In the genomic region with DNA sequence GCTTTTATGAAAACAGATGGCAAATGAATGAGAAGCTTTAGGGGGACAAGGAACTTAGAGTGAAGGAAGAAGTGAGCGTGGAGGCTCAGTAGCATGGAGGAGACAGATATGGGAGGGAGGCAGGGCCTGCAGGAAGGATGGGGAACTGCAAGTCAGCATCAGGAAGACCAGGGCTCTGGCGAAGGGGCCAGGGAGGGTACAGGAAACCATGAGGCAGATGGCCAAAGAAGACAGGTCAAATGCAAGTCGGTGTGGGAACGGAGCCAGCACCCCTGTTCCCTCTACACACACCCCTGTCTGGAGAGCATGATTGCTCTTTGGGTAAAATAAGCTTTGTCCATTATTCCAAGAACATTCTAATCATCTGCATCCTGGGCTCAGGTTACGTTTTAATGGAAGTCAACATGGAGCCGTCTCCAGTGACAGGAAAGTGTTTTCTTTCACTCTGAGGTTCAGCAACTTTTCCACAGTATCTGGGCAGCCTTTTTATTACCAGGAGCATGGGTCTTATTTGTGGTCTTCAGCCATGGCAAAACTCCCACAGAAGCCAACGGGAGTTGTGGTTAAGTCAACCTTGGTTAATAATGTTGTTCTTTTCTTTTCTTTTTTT, we compare ENCODE assay signal across 11 mouse cellular contexts.
DNase-seq lines count a peak whose midpoint lies in the region; ATAC-seq and TF ChIP-seq lines count a peak whose summit lies in the region.
"Had no signal": no experiment of that assay in that cellular context is flagged by ENCODE, and none has a peak within 500 bp of the region (broad histone marks: within the 10 kb centered on the region; RNA-seq: fewer than 3 reads in every experiment).

No protein-coding gene starts in this region.

- DNase-seq in frontal cortex, postnatal 10 days (ENCODE audit: low spot score in 2 of 2): peak; percentile 22 to 31
- no peak for DNase-seq in frontal cortex, adult 2 months (ENCODE audit: extremely low spot score in 1 of 2, low spot score in 1 of 2)
- peak; percentile 34 for DNase-seq in adrenal gland, adult 2 months
- peak; percentile 27 to 43 for DNase-seq in kidney, adult 8-10 months
- DNase-seq in lung, adult 2 months: no peak
- no peak for DNase-seq in retina, embryonic 14.5 days (ENCODE audit: low spot score)
- no peak for DNase-seq in urinary bladder, postnatal 14 days (ENCODE audit: low spot score)

- no peak for TF ChIP-seq POLR2A in lung, adult 2 months (IDR thresholded peaks at IDR 0.05; ENCODE audit: borderline replicate concordance, extremely low read depth, low read depth, low read length)

- no peaks in the 10 kb centered on the region for H3K36me3 ChIP-seq in intestine, embryonic 16.5 days (ENCODE audit: control insufficient read depth, insufficient read depth, low read length)
- H3K36me3 ChIP-seq: embryonic facial prominence, embryonic 12.5 days; neural tube, embryonic 12.5 days had no signal

- no peak overlapping the region for H3K4me2 ChIP-seq in intestine, embryonic 16.5 days (ENCODE audit: low read depth, low read length)
- H3K4me2 ChIP-seq: embryonic facial prominence, embryonic 12.5 days; neural tube, embryonic 12.5 days had no signal

- peak; percentile 27; the same call in 1 of the 2 replicates for TF ChIP-seq CTCF in lung, adult 2 months (IDR thresholded peaks at IDR 0.05; ENCODE audit: insufficient read depth, low read length)

- H3K27ac ChIP-seq in intestine, embryonic 16.5 days (ENCODE audit: low read length): no peak overlapping the region
- H3K27ac ChIP-seq: embryonic facial prominence, embryonic 12.5 days; neural tube, embryonic 12.5 days had no signal

- no peaks in the 10 kb centered on the region for H3K27me3 ChIP-seq in intestine, embryonic 16.5 days (replicated peaks; ENCODE audit: control insufficient read depth, insufficient read depth, low read length)
- H3K27me3 ChIP-seq: CH12.LX; embryonic facial prominence, embryonic 12.5 days; neural tube, embryonic 12.5 days had no signal

- no peaks in the 10 kb centered on the region for H3K9me3 ChIP-seq in intestine, embryonic 16.5 days (ENCODE audit: control insufficient read depth, low read length)
- H3K9me3 ChIP-seq: embryonic facial prominence, embryonic 12.5 days; neural tube, embryonic 12.5 days had no signal

- ATAC-seq in intestine, embryonic 16.5 days: no peak

- H3K9ac ChIP-seq in intestine, embryonic 16.5 days (ENCODE audit: low read depth, low read length): no peak overlapping the region
- H3K9ac ChIP-seq: embryonic facial prominence, embryonic 12.5 days; neural tube, embryonic 12.5 days had no signal

- H3K4me3 ChIP-seq in lung, adult 2 months (replicated peaks; ENCODE audit: extremely low read depth, low read depth, low read length): no peak overlapping the region
- H3K4me3 ChIP-seq in intestine, embryonic 16.5 days (ENCODE audit: low read length): no peak overlapping the region
- H3K4me3 ChIP-seq: embryonic facial prominence, embryonic 12.5 days; neural tube, embryonic 12.5 days had no signal

- H3K4me1 ChIP-seq in lung, adult 2 months (ENCODE audit: control insufficient read depth, insufficient read depth, low read length): peaks cover 3% of the 10 kb centered on the region; the same call in 1 of the 2 replicates
- H3K4me1 ChIP-seq in intestine, embryonic 16.5 days (ENCODE audit: control insufficient read depth, insufficient read depth, low read length): no peaks in the 10 kb centered on the region
- H3K4me1 ChIP-seq: neural tube, embryonic 12.5 days had no signal

- WGBS in lung, adult 2 months: 47% methylated on average over 7 of the region's 7 CpGs
- 70% methylated on average over 7 of the region's 7 CpGs for WGBS in intestine, embryonic 16.5 days

Comparison
In these comparisons a context has a peak if more than half of its experiments do, and no peak if none do; other contexts are left out.
1. DNase-seq: peak in frontal cortex, postnatal 10 days (2 of 2), adrenal gland, adult 2 months (single experiment) and kidney, adult 8-10 months (2 of 2); none in frontal cortex, adult 2 months (0 of 2), lung, adult 2 months (single experiment), retina, embryonic 14.5 days (single experiment) and urinary bladder, postnatal 14 days (single experiment).